In genomic region chr16:72973685-72974084, GRCm38 (mm10) we compare ENCODE assay signal across 26 mouse cellular contexts.
DNase-seq lines count a peak whose midpoint lies in the region; ATAC-seq and TF ChIP-seq lines count a peak whose summit lies in the region.
"Had no signal": no experiment of that assay in that cellular context is flagged by ENCODE, and none has a peak within 500 bp of the region (broad histone marks: within the 10 kb centered on the region; RNA-seq: fewer than 3 reads in every experiment).

No protein-coding gene starts in this region.

- no peak overlapping the region for H3K27ac ChIP-seq in lung, postnatal 0 days (ENCODE audit: low read length)
- H3K27ac ChIP-seq in stomach, embryonic 14.5 days (ENCODE audit: low read length): no peak overlapping the region
- no peak overlapping the region for H3K27ac ChIP-seq in stomach, embryonic 15.5 days
- H3K27ac ChIP-seq: embryonic facial prominence, embryonic 12.5 days; embryonic facial prominence, embryonic 15.5 days; gastrocnemius, adult 2 months; heart, embryonic 15.5 days; hindbrain, embryonic 10.5 days; hindbrain, embryonic 13.5 days had no signal

- no peak overlapping the region for H3K9ac ChIP-seq in lung, postnatal 0 days (replicated peaks; ENCODE audit: low read depth)
- H3K9ac ChIP-seq in stomach, embryonic 14.5 days (replicated peaks; ENCODE audit: low read depth, low read length): no peak overlapping the region
- H3K9ac ChIP-seq in stomach, embryonic 15.5 days: no peak overlapping the region
- H3K9ac ChIP-seq: embryonic facial prominence, embryonic 12.5 days; embryonic facial prominence, embryonic 15.5 days; forebrain, postnatal 0 days; heart, embryonic 12.5 days; heart, embryonic 15.5 days; hindbrain, embryonic 13.5 days had no signal

- ATAC-seq in lung, postnatal 0 days: peak; percentile 62
- ATAC-seq in stomach, embryonic 14.5 days (ENCODE audit: insufficient number of reproducible peaks, insufficient read depth, low FRiP score, low read depth): peak; percentile 88; the same call in 1 of the 2 replicates
- ATAC-seq in stomach, embryonic 15.5 days (ENCODE audit: insufficient read depth, low FRiP score, low read depth): peak; percentile 87
- ATAC-seq: CD4-positive, CD25-positive, alpha-beta regulatory T cell, adult 4 months; forebrain, embryonic 14.5 days; forebrain, postnatal 0 days had no signal

- peak; percentile 13 for DNase-seq in lung, postnatal 0 days (ENCODE audit: low spot score)
- DNase-seq in lung, postnatal 4 days: no peak
- DNase-seq in kidney, postnatal 36 days: no peak
- no peak for DNase-seq in testis, postnatal 10 days (ENCODE audit: low spot score)
- DNase-seq: adrenal gland, adult 2 months; adrenal gland, postnatal 14 days; cerebellum, adult 11 months; cerebellum, adult 2 months; cerebellum, adult 9-11 months; cerebellum, postnatal 25 days; forebrain, postnatal 0 days; gastrocnemius, adult 2 months; gastrocnemius, postnatal 14 days; heart, adult 18-20 months; heart, postnatal 10 days; heart, postnatal 36 days had no signal

- H3K9me3 ChIP-seq in lung, postnatal 0 days (ENCODE audit: low read length): no peaks in the 10 kb centered on the region
- H3K9me3 ChIP-seq in stomach, embryonic 14.5 days (ENCODE audit: control insufficient read depth, low read depth, low read length): no peaks in the 10 kb centered on the region
- no peaks in the 10 kb centered on the region for H3K9me3 ChIP-seq in stomach, embryonic 15.5 days
- H3K9me3 ChIP-seq: embryonic facial prominence, embryonic 12.5 days; embryonic facial prominence, embryonic 15.5 days; heart, embryonic 12.5 days; heart, embryonic 15.5 days; hindbrain, embryonic 10.5 days; hindbrain, embryonic 13.5 days had no signal

- no peak overlapping the region for H3K4me3 ChIP-seq in lung, postnatal 0 days (ENCODE audit: low read depth, low read length)
- no peak overlapping the region for H3K4me3 ChIP-seq in stomach, embryonic 14.5 days (ENCODE audit: low read depth, low read length)
- no peak overlapping the region for H3K4me3 ChIP-seq in stomach, embryonic 15.5 days (replicated peaks)
- H3K4me3 ChIP-seq: embryonic facial prominence, embryonic 12.5 days; embryonic facial prominence, embryonic 15.5 days; gastrocnemius, adult 2 months; heart, embryonic 12.5 days; heart, embryonic 15.5 days; hindbrain, embryonic 10.5 days; hindbrain, embryonic 13.5 days had no signal

- no peaks in the 10 kb centered on the region; the same call in 1 of the 2 replicates for H3K4me1 ChIP-seq in lung, postnatal 0 days (ENCODE audit: insufficient read depth, low read depth, low read length)
- no peaks in the 10 kb centered on the region for H3K4me1 ChIP-seq in stomach, embryonic 14.5 days (ENCODE audit: control insufficient read depth, insufficient read depth, low read length)
- H3K4me1 ChIP-seq in stomach, embryonic 15.5 days: no peaks in the 10 kb centered on the region
- H3K4me1 ChIP-seq: heart, embryonic 15.5 days had no signal

- no peak for TF ChIP-seq EP300 in lung, postnatal 0 days (IDR thresholded peaks at IDR 0.05)

- no peaks in the 10 kb centered on the region for H3K36me3 ChIP-seq in lung, postnatal 0 days (ENCODE audit: insufficient read depth, low read length)
- peaks cover 3% of the 10 kb centered on the region; the same call in 1 of the 2 replicates for H3K36me3 ChIP-seq in stomach, embryonic 14.5 days (ENCODE audit: control insufficient read depth, insufficient read depth, low read length)
- H3K36me3 ChIP-seq in stomach, embryonic 15.5 days: 0 out of 2 replicates have a peak, but pooled peaks cover 3% of the 10 kb centered on the region
- H3K36me3 ChIP-seq: heart, embryonic 15.5 days had no signal

- TF ChIP-seq CTCF in lung, postnatal 0 days (IDR thresholded peaks at IDR 0.05): no peak

- no peaks in the 10 kb centered on the region for H3K27me3 ChIP-seq in lung, postnatal 0 days (replicated peaks; ENCODE audit: insufficient read depth, low read length)
- H3K27me3 ChIP-seq in stomach, embryonic 14.5 days (ENCODE audit: control insufficient read depth, insufficient read depth, low read length): no peaks in the 10 kb centered on the region
- no peaks in the 10 kb centered on the region for H3K27me3 ChIP-seq in stomach, embryonic 15.5 days (replicated peaks)
- H3K27me3 ChIP-seq: embryonic facial prominence, embryonic 12.5 days; embryonic facial prominence, embryonic 15.5 days; heart, embryonic 12.5 days; heart, embryonic 15.5 days; hindbrain, embryonic 13.5 days had no signal

- 64% methylated on average over 6 of the region's 6 CpGs for WGBS in lung, postnatal 0 days
- WGBS in stomach, embryonic 14.5 days: 67% methylated on average over 6 of the region's 6 CpGs
- WGBS in stomach, embryonic 15.5 days: 72% methylated on average over 6 of the region's 6 CpGs

- H3K4me2 ChIP-seq in lung, postnatal 0 days (replicated peaks; ENCODE audit: low read depth, low read length): no peak overlapping the region
- no peak overlapping the region for H3K4me2 ChIP-seq in stomach, embryonic 14.5 days (replicated peaks; ENCODE audit: low read depth, low read length)
- H3K4me2 ChIP-seq in stomach, embryonic 15.5 days: no peak overlapping the region
- H3K4me2 ChIP-seq: embryonic facial prominence, embryonic 12.5 days; embryonic facial prominence, embryonic 15.5 days; heart, embryonic 12.5 days; heart, embryonic 15.5 days; hindbrain, embryonic 13.5 days had no signal
